Mouse (Mus musculus): ENCODE data around the gene Fxr2.

GRCm38 (mm10) chr11:69620394-69621081 lies 12.3 kb upstream of the Fxr2 start:
- TF ChIP-seq GATA1 (IDR thresholded peaks at IDR 0.05; ENCODE audit: low read length), result no peak
- no peak for TF ChIP-seq TAL1 (IDR thresholded peaks at IDR 0.05; ENCODE audit: low read length)
